Mouse (Mus musculus) embryonic facial prominence, embryonic 10.5 days (tissue): Measurements from ENCODE around the gene Dnah8. TPM values are rescaled to one million over a fixed set of nuclear protein-coding genes. Genes with fewer than 3 reads are reported as not detected.
A peak's percentile ranks its signal among the peaks of the same experiment; 100 is the strongest.
"Not testable (repeated sequence)": the region's sequence is repeated elsewhere in the genome, so short reads cannot be mapped to it uniquely, and the experiment has no call there.

Experiments used
- DNase-seq: peaks from one replicate; pipeline ENCODE4 v3.0.0-alpha.2; 2017; ENCODE audit warnings: low spot score
- H3K27ac ChIP-seq: fragments of 300-500 bp; sonication (generic); replicated peaks from 2 replicates; pipeline ENCODE4 v1.5.1; 2016; ENCODE audit warnings: mild to moderate bottlenecking
- H3K27me3 ChIP-seq: fragments of 300-500 bp; sonication (generic); replicated peaks from 2 replicates; pipeline ENCODE4 v1.6.1; 2016; ENCODE audit warnings: low read depth, mild to moderate bottlenecking; ENCODE audit not compliant: poor library complexity, severe bottlenecking
- H3K36me3 ChIP-seq: fragments of 300-500 bp; sonication (generic); replicated peaks from 2 replicates; pipeline ENCODE4 v1.6.1; 2016; ENCODE audit warnings: mild to moderate bottlenecking, moderate library complexity
- H3K4me1 ChIP-seq: fragments of 300-500 bp; sonication (generic); 2 replicates; pipeline ENCODE4 v1.6.1; 2016
- H3K4me3 ChIP-seq: fragments of 300-500 bp; sonication (generic); 2 replicates; pipeline ENCODE4 v1.5.1; 2016; ENCODE audit warnings: mild to moderate bottlenecking, moderate library complexity
- H3K9me3 ChIP-seq: fragments of 300-500 bp; sonication (generic); 2 replicates; pipeline ENCODE4 v1.6.1; 2016; ENCODE audit warnings: mild to moderate bottlenecking
- WGBS: fragments of 180-500 bp; shearing (Covaris S2); methylation state at CpG from one replicate; pipeline ENCODE4 v1.1.7; 2016; 5-methylcytosine and 5-hydroxymethylcytosine counted together
- polyA plus RNA-seq: library from polyadenylated mRNA; unstranded; fragments of >200 nt; fragmentation: Nextera tagmentation; extraction: Ambion mirVana; gene quantifications from 2 replicates; pipeline ENCODE4 v1.2.1, GENCODE M21; 2016

Gene Dnah8
- polyA plus RNA-seq, result 0.87 and 0.88 TPM in 2 replicates

DNA sequence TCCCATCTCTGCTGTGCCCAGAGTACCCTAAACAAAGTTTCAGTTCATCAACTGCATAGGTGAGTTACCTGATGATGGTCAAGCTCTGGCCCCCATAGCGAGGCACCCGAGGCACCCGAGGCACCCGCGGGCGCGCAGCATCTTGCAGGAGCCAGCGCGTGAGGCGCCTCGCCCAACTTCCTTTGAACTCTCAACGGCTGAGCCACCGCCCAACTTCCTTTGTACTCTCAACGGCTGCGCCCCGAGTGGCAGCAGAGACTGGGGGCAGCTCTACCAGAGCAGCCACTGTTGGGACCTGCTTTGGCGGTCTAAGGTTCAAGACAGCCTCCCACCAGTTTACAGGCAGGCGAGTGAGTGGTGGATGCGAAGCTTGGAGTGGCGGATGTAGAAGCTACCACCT lies at the start of gene Dnah8:
Dnah8 (plus strand) TSS at position 223 of the 400 bp plus-strand sequence.
- H3K4me1 ChIP-seq, H3K36me3 ChIP-seq, H3K27ac ChIP-seq, H3K9me3 ChIP-seq, H3K4me3 ChIP-seq, DNase-seq, H3K27me3 ChIP-seq: not testable (repeated sequence)
- no CpG with 5 or more reads among the region's 20 CpGs for WGBS

DNA sequence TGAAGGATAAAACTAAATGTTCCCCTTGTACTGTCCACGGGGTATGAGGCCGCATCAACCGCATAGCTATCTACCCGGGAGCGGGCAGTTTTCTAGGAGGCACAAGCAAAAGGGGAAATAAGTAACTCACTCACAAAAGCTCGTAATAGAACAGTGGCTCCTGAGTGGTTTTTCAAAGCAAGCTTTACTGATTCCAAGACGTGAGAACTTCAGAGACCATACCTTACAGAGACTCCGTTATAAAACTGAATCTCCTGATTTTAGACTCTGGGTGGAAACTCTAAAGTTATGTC lies 49.4 kb upstream of the Dnah8 start:
- peaks cover 33% of the 10 kb centered on the region for H3K4me1 ChIP-seq
- no peaks in the 10 kb centered on the region for H3K9me3 ChIP-seq
- no peak for DNase-seq
- H3K27ac ChIP-seq, result no peak overlapping the region
- peak overlapping the region; percentile 79 for H3K4me3 ChIP-seq
- H3K36me3 ChIP-seq, result no peaks in the 10 kb centered on the region
- H3K27me3 ChIP-seq, result no peaks in the 10 kb centered on the region
- WGBS, result 84% methylated on average over 8 of the region's 8 CpGs

DNA sequence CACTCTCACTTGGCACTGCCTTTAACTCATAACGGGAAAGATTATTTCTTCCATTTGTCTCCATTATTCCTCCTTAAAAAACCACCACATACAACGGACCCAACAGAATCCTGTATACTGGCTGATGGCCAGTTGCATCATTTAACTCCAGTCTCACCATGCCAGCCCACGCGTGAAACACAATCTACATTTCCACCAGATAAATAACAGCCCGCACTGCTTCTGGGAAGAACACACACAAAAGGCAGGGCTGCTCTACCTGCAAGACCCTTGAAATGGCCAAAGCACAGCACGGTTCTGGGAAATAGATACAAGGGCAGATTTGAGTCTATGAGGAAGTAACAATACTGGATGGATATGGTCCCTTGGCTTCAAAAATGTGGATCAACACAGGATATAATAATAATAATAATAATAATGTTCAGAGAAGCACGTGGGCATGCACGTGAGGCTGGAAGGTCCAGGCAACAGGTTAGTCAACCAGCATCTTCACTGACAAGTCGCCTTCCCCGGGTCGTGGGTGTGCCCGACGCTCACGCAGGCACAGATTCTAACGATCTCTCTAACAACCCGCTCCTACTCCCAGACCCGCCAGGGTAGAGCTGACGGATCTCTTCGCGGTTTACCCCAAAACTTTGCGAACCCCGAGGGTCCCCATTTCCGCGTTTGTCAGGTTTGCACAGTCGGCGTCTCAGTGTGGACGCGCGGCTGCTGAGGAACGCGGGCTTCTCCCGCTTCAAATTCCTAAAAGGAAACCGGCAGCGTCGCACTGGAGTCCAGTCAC lies 48.8 kb upstream of the Dnah8 start:
- Histone ChIP-seq H3K27ac (peak overlapping the region; percentile 92), H3K27me3 (no peaks in the 10 kb centered on the region), H3K4me3 (peak overlapping the region; percentile 79), H3K4me1 (peaks cover 33% of the 10 kb centered on the region), H3K9me3 (no peaks in the 10 kb centered on the region), H3K36me3 (no peaks in the 10 kb centered on the region)
- 9% methylated on average over 35 of the region's 35 CpGs for whole genome bisulfite sequencing
- no peak for DNase-seq

DNA sequence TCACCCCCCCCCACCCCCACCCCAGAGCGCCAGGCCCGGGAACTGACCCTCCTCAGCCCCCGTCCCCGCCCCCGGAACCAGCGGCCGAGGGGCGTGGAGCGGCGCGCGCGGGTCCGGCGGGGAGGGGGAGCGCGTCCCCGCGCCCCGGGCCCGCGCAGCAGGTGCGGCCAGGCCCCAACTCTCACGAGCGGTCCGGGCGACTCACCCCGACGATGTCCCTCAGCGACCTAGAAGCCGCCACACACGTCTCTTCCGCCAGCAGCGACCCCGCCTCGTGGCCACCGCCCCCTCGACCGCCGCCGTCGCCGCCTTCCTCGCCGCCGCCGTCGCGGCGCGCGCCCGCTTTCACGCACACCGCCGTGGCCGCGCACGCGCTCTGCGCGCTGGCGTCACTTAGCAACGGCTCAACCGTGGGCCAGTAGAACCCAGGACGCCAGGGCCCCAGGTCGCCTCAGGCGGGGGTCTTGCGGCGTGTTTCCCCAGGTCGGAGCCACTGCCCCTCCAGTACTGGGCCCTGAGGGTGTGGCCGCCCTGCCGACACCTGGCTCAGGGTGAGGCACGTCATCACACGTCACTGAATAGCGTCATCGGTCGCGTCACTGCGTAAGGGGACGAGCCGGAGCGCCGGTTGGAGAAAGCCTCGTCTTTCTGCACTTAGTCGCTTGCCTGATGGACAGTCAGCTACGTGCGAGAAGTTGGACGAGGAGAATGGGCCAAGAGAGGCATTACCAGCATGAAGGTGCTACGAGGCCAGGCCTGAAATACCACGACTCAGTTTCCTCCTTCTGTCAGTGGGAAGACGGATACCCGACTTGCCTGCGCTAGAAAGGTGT lies 48.0 kb upstream of the Dnah8 start, which contains the start of gene Btbd9:
Btbd9 (minus strand) TSS at position 548 of the 833 bp plus-strand sequence.
- DNase-seq, result peak; percentile 91
- Histone ChIP-seq H3K27me3 (no peaks in the 10 kb centered on the region), H3K36me3 (no peaks in the 10 kb centered on the region), H3K4me1 (peaks cover 33% of the 10 kb centered on the region), H3K4me3 (peak within 1 kb of the TSS; percentile 79), H3K27ac (peak within 1 kb of the TSS; percentile 92), H3K9me3 (no peaks in the 10 kb centered on the region)
- under 1% methylated on average over 94 of the region's 94 CpGs for WGBS

DNA sequence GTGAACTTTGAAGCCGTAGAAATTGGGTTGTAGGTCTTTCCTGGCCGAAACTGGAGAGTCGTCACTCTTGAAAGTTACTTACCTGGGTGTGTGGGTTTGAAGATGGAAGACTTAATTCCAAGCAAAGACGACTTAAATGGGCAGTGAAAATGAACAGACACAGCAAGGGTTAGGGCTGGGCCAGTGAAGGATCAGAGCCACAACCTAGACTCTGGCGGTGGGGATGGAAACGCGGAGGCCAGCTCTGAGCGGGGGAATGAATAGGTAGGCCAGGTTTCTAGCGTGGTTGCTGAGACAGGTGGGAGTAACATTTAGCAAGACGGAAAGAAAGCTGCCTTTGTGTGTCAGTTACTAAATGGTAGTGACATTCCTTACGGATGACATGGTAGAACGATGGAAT lies 47.2 kb upstream of the Dnah8 start:
- WGBS, result 66% methylated on average over 12 of the region's 12 CpGs
- H3K4me3 ChIP-seq, result peak overlapping the region; percentile 79
- DNase-seq, result no peak
- H3K4me1 ChIP-seq, result peaks cover 33% of the 10 kb centered on the region
- no peaks in the 10 kb centered on the region for H3K9me3 ChIP-seq
- H3K27ac ChIP-seq, result peak overlapping the region; percentile 92
- no peaks in the 10 kb centered on the region for H3K36me3 ChIP-seq
- H3K27me3 ChIP-seq, result no peaks in the 10 kb centered on the region

DNA sequence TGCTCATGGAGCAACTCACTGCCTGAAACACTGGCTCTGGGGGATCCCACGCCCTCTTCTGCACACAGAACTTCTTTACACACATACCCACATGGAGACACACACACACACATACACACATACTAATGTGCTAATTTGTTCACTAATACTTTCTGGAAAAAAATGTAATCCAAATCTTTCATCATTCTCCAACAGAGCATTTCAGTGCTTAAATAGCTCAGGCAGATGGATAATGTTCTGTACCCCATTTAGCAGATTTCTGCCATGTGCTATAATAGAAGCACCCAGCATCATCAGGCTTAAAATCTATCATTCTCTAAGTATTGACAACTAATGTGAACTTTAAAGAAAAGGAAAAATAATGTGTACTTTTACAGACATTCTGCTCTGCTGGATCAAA lies 43.4 kb upstream of the Dnah8 start:
- no peaks in the 10 kb centered on the region for H3K36me3 ChIP-seq
- H3K4me3 ChIP-seq, result no peak overlapping the region
- WGBS, result 73% methylated on average over 1 of the region's 1 CpGs
- H3K27ac ChIP-seq, result no peak overlapping the region
- no peaks in the 10 kb centered on the region for H3K9me3 ChIP-seq
- DNase-seq, result no peak
- peaks cover 15% of the 10 kb centered on the region for H3K4me1 ChIP-seq
- no peaks in the 10 kb centered on the region for H3K27me3 ChIP-seq

DNA sequence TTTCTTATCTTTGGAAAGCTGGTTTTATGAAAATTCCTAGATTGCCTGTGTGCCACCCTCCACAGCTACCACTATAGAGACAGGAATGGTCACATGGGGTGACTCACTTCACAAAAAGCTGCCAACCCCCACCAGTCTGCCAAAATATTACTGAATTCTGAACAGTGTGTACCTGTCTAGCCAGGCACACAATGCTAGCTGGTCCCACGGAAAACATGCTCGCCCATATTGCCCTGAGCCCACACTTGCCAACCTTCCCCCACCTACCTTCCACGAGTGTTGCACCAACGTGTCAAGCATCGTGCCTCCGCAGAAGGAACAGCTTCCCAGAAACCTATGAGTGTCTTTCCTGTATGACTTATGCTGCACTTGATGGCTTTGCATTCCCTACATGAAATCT lies 43.0 kb upstream of the Dnah8 start:
- Histone ChIP-seq H3K9me3 (no peaks in the 10 kb centered on the region), H3K36me3 (no peaks in the 10 kb centered on the region), H3K27me3 (no peaks in the 10 kb centered on the region), H3K27ac (no peak overlapping the region), H3K4me3 (no peak overlapping the region), H3K4me1 (peaks cover 14% of the 10 kb centered on the region)
- no peak for DNase-seq
- 84% methylated on average over 6 of the region's 6 CpGs for WGBS

DNA sequence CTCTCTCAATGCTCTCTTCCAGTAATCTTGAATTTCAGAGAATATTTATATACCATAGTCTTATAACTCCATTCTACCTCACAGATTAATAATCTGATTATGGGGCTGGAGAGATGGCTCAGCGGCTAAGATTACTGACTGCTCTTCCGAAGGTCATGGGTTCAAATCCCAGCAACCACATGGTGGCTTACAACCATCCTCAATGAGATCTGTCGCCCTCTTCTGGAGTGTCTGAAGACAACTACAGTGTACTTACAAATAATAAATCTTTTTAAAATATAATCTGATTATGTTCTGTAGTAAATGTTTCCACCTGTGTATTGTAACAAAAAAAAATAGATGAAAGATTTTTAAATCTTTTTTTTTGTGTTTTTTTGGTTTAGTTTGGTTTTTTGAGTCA lies 41.8 kb upstream of the Dnah8 start:
- Histone ChIP-seq H3K4me1 (peaks cover 3% of the 10 kb centered on the region; the same call in 1 of the 2 replicates), H3K9me3 (no peaks in the 10 kb centered on the region), H3K4me3 (no peak overlapping the region), H3K27me3 (no peaks in the 10 kb centered on the region), H3K36me3 (no peaks in the 10 kb centered on the region), H3K27ac (no peak overlapping the region)
- WGBS, result 77% methylated on average over 3 of the region's 3 CpGs
- DNase-seq, result no peak

DNA sequence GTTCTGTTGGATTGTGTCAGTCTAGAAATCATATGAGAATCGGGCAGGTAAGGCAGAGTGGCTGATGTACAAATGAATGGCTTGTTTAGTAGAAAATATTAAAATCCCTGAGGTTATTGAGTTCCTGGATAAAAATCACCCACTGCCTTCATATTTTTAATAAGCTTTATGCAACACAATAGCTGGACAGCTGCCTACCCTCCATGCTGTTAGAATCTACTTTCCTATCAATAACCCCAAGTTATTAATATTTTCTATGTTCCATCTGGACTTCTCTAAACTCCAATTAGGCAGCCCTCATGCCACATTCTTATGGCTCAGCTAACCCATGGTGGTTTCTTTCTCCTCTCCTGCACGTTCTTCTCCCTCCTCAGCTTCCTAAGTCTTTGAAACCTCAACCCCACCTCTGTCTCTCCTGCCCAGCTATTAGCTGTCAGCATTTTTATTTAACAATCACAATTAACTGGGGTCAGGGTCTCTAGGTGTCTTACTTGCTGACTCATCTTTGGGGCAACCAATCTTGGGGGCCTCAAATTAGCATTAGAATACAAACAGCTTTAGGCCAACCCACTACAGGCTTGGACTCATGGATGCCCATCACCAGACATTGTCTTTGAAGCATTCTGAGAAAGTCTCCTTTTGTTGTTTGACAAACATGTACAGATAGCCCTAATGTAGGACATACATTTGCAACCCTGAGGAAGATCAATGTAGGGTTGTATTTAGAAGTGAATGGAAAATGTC lies 40.7 kb upstream of the Dnah8 start:
- Histone ChIP-seq H3K4me3 (no peak overlapping the region), H3K36me3 (no peaks in the 10 kb centered on the region), H3K27me3 (no peaks in the 10 kb centered on the region), H3K4me1 (no peaks in the 10 kb centered on the region), H3K9me3 (no peaks in the 10 kb centered on the region), H3K27ac (no peak overlapping the region)
- DNase-seq, result no peak
- WGBS, result 83% methylated on average over 2 of the region's 2 CpGs

DNA sequence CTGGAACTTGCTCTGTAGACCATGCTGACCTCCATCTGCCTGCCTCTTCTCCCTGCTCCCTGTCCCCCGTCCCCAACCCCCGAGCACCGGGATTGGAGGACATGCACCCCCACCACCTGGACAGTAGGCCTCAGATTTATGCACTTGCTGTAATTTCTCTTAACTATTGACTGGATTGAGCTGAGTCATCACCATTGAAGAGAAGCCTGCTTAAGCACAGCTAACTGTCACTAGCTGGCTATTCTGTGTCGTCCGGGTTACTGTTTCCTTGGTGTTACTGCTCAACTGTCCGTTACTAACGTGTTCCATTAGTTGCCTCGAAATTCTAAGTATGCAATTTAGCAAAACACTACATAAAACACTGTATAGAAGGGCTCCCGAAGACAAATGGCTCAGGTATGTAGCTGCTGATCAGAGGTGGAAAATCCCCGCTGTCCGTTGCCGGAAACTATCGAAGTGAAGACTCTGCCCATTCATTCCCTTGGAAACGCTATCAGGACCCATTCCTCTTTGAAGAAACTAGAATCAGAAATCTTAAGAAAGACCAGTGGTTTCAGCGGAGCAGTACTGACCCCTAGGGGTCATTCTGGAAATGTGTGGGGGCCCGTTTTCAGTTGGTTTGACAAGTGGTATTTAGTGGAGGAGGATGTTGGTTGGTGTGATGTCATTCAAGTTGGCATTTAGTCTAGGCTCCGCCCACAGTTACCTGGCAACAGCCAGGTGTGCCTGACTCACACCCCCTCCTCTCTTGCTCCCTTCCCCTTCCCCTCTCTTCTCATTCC lies 33.5 kb upstream of the Dnah8 start:
- H3K36me3 ChIP-seq, result peaks cover 36% of the 10 kb centered on the region
- H3K4me3 ChIP-seq, result no peak overlapping the region
- no peaks in the 10 kb centered on the region for H3K27me3 ChIP-seq
- peaks cover 13% of the 10 kb centered on the region for H3K4me1 ChIP-seq
- no peaks in the 10 kb centered on the region for H3K9me3 ChIP-seq
- peak; percentile 60 for DNase-seq
- 63% methylated on average over 17 of the region's 17 CpGs for WGBS
- no peak overlapping the region for H3K27ac ChIP-seq

DNA sequence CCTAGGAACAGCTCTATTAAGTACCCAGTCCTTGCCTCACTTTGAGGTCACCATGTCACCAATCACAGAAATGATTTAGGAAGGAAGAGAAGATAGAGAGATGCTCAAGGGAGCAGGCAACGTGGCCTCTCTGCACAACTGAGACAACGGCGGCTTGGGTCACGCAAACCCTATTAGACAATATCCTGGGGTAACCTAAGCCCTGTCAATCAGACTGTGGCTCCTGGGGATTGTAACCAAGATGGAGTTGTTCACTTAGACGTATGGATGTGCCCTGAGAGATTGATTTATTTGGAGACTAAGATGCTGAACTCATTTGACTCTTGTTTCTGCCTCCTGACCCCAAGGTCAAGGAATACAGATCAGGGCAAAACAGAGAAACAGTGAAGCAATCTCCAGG lies 29.7 kb upstream of the Dnah8 start:
- H3K4me1 ChIP-seq, result peaks cover 13% of the 10 kb centered on the region
- peaks cover 74% of the 10 kb centered on the region for H3K36me3 ChIP-seq
- peak; percentile 38 for DNase-seq
- WGBS, result 35% methylated on average over 5 of the region's 5 CpGs
- H3K27me3 ChIP-seq, result no peaks in the 10 kb centered on the region
- H3K9me3 ChIP-seq, result 0 out of 2 replicates have a peak, but pooled peaks cover 6% of the 10 kb centered on the region
- H3K27ac ChIP-seq, result no peak overlapping the region
- no peak overlapping the region for H3K4me3 ChIP-seq

DNA sequence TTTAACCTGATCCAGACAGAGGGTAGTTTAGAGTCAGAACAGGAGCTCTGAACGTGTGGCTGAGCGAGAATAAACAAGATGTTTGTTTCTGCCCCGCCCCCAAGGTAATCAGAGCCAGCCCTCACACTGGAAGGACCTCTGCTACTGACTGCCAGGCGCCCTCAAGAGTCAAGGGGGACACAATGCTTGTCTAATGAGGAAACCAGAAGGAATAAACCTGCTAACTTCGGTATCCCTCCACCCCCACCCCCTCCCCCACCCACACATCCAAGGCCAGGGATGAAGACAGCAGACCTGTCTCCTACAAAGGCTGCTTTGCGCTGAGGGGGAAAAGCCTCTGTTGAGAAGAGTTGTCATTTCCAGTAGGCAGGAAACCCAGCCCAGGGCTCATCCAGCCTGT lies 29.3 kb upstream of the Dnah8 start:
- DNase-seq, result peak; percentile 56
- 31% methylated on average over 6 of the region's 6 CpGs for WGBS
- peaks cover 78% of the 10 kb centered on the region for H3K36me3 ChIP-seq

More for the DNA sequence above, 29.3 kb upstream of the Dnah8 start:
- peaks cover 13% of the 10 kb centered on the region for H3K4me1 ChIP-seq
- no peak overlapping the region for H3K4me3 ChIP-seq
- H3K27me3 ChIP-seq, result no peaks in the 10 kb centered on the region
- H3K27ac ChIP-seq, result 0 out of 2 replicates have a peak overlapping the region, but pooled peaks have one; percentile 42
- H3K9me3 ChIP-seq, result 0 out of 2 replicates have a peak, but pooled peaks cover 6% of the 10 kb centered on the region
